Mouse (Mus musculus): ENCODE measurements at regions not wholly inside any gene's neighbourhood (a gene's known extent, or its start where the extent isn't known, plus 50 kb on each side); places are given as distances from the start of the nearest gene placed in this dataset.

GRCm38 (mm10) chr15:51110186-51110585 is 2774.5 kb upstream of the Gm7489 start:
- no peaks in the 10 kb centered on the region for H3K36me3 ChIP-seq (ENCODE audit: control insufficient read depth in 1 of 2, insufficient read depth in 2 of 2, low read length in 2 of 2)
- TF ChIP-seq RCOR1 (IDR thresholded peaks at IDR 0.05; ENCODE audit: low read depth, low read length) = peak; percentile 49; the same call in 1 of the 2 replicates
- peak; percentile 26; the same call in 1 of the 2 replicates for TF ChIP-seq GATA1 (IDR thresholded peaks at IDR 0.05; ENCODE audit: low read depth, low read length)
- no peak for TF ChIP-seq MAX (IDR thresholded peaks at IDR 0.05; ENCODE audit: low read length)
- TF ChIP-seq POLR2AphosphoS2 (IDR thresholded peaks at IDR 0.05; ENCODE audit: low read length) = no peak
- no peak for TF ChIP-seq UBTF (IDR thresholded peaks at IDR 0.05; ENCODE audit: borderline replicate concordance, insufficient read depth, low read depth, low read length)
- TF ChIP-seq USF2 (IDR thresholded peaks at IDR 0.05; ENCODE audit: borderline replicate concordance in 1 of 2, insufficient read depth in 1 of 2, low read depth in 1 of 2, low read length in 2 of 2) = no peak
- no peak for TF ChIP-seq BHLHE40 (IDR thresholded peaks at IDR 0.05; ENCODE audit: borderline replicate concordance, low read depth, low read length)
- no peak for TF ChIP-seq E2F4 (IDR thresholded peaks at IDR 0.05; ENCODE audit: borderline replicate concordance, low read depth, low read length)
- TF ChIP-seq MAFK (IDR thresholded peaks at IDR 0.05; ENCODE audit: borderline replicate concordance, low read depth, low read length) = no peak
- TF ChIP-seq JUND (IDR thresholded peaks at IDR 0.05; ENCODE audit: low read depth, low read length) = no peak
- no peak for TF ChIP-seq USF1 (IDR thresholded peaks at IDR 0.05; ENCODE audit: low read depth, low read length)
- TF ChIP-seq EP300 (IDR thresholded peaks at IDR 0.05; ENCODE audit: low read depth in 1 of 2, low read length in 2 of 2) = peak; percentile 37 to 60; a peak in 2 of 4 replicates
- TF ChIP-seq ZC3H11A (IDR thresholded peaks at IDR 0.05; ENCODE audit: low read depth, low read length) = no peak
- TF ChIP-seq TCF12 (IDR thresholded peaks at IDR 0.05; ENCODE audit: low read depth, low read length) = peak; percentile 57; the same call in 1 of the 2 replicates
- no peak for TF ChIP-seq NRF1 (IDR thresholded peaks at IDR 0.05; ENCODE audit: insufficient read depth, low read depth, low read length, poor library complexity, severe bottlenecking)
- no peak for TF ChIP-seq HCFC1 (IDR thresholded peaks at IDR 0.05; ENCODE audit: low read depth, low read length)
- no peak for TF ChIP-seq SMC3 (IDR thresholded peaks at IDR 0.05; ENCODE audit: low read depth, low read length)
- no peak for TF ChIP-seq POLR2AphosphoS5 (IDR thresholded peaks at IDR 0.05; ENCODE audit: borderline replicate concordance, low read depth, low read length)
- no peak for TF ChIP-seq ZKSCAN1 (IDR thresholded peaks at IDR 0.05; ENCODE audit: low read depth, low read length)
- TF ChIP-seq ELF1 (IDR thresholded peaks at IDR 0.05; ENCODE audit: low read depth, low read length) = no peak
- TF ChIP-seq MEF2A (IDR thresholded peaks at IDR 0.05; ENCODE audit: extremely low read depth, insufficient replicate concordance, low read depth, low read length, poor library complexity, severe bottlenecking) = no peak
- TF ChIP-seq CTCF (IDR thresholded peaks at IDR 0.05 in 2 of 3, conservative IDR thresholded peaks at IDR 0.05 in 1 of 3; ENCODE audit: control insufficient read depth in 1 of 3, insufficient read depth in 1 of 3, low read depth in 2 of 3, low read length in 3 of 3, poor library complexity in 1 of 3, severe bottlenecking in 1 of 3) = no peak
- TF ChIP-seq TAL1 (IDR thresholded peaks at IDR 0.05; ENCODE audit: low read length) = no peak
- no peak overlapping the region for H3K27ac ChIP-seq (ENCODE audit: control insufficient read depth, low read depth, low read length)
- H3K4me3 ChIP-seq (ENCODE audit: control insufficient read depth in 1 of 2, insufficient read depth in 1 of 2, low read depth in 2 of 2, low read length in 2 of 2) = no peak overlapping the region
- no peaks in the 10 kb centered on the region for H3K27me3 ChIP-seq (ENCODE audit: control insufficient read depth in 1 of 2, insufficient read depth in 2 of 2, low read length in 2 of 2)
- H3K4me1 ChIP-seq (ENCODE audit: control insufficient read depth in 1 of 2, insufficient read depth in 2 of 2, low read length in 2 of 2) = no peaks in the 10 kb centered on the region
- H3K79me2 ChIP-seq (ENCODE audit: control insufficient read depth, insufficient read depth, low read length, poor library complexity) = no peaks in the 10 kb centered on the region
- H3K9me3 ChIP-seq (replicated peaks; ENCODE audit: insufficient read depth, low read length) = no peaks in the 10 kb centered on the region
- DNase-seq (ENCODE audit: low read depth, low spot score) = peak; percentile 28
- no peak overlapping the region for H3K9ac ChIP-seq (ENCODE audit: control insufficient read depth, low read depth, low read length, poor library complexity, severe bottlenecking)
